Mouse (Mus musculus): ENCODE results near the gene Gm11444.

GRCm38 (mm10) chr11:85834386-85834931 is 15.7 kb downstream of the Gm11444 start:
- TF ChIP-seq CTCF (IDR thresholded peaks at IDR 0.05; ENCODE audit: low read depth): no peak
- TF ChIP-seq EP300 (IDR thresholded peaks at IDR 0.05; ENCODE audit: low read depth): no peak
